Mouse (Mus musculus): ENCODE measurements at regions not wholly inside any gene's neighbourhood (a gene's known extent, or its start where the extent isn't known, plus 50 kb on each side); places are given as distances from the start of the nearest gene placed in this dataset.

DNA sequence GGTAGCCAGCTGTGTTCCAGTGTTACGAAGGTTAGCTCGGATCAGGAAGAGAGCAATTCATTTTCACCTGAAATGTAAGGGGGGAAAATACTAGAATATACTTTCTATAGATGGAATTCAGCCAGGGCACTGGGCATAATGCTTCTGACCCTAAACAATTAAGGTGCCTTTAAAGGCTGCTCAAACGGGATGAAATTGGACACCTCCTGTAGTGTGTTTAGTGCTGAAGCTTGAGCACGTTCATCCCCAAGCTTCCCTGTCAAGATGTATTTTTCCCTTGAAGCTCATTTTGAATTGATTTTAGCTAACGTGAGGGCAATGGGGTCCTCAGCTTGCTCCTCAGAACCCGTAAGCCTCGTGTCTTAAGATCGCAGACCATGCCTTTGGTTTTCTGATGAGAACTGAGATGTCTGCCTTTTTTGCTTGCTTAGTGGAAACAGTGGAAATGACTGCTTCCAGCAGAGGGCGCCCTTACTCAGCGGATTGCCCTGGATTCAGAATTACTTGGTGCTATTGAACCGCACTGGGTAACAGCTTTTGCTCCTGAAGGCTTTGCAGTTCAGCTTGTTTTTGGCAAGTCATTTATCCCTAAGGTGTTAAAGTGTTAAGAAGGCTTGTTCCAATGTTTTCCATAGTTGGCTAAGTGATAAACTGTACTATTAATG, 74.6 kb upstream of the Fermt1 start:
- DNase-seq = peak; percentile 47
- Histone ChIP-seq H3K4me3 (replicated peaks; ENCODE audit: extremely low read depth, low read depth, low read length) (no peak overlapping the region), H3K4me1 (ENCODE audit: control insufficient read depth, insufficient read depth, low read length) (no peaks in the 10 kb centered on the region)
- TF ChIP-seq CTCF (IDR thresholded peaks at IDR 0.05; ENCODE audit: insufficient read depth, low read length) = peak; percentile 73
- TF ChIP-seq POLR2A (IDR thresholded peaks at IDR 0.05; ENCODE audit: borderline replicate concordance, extremely low read depth, low read depth, low read length) = no peak
- 22% methylated on average over 11 of the region's 11 CpGs for WGBS

- no peaks in the 10 kb centered on the region for H3K4me1 ChIP-seq (ENCODE audit: control insufficient read depth, insufficient read depth, low read length)
- no peak overlapping the region for H3K4me3 ChIP-seq (replicated peaks; ENCODE audit: extremely low read depth, low read depth, low read length)
- TF ChIP-seq CTCF (IDR thresholded peaks at IDR 0.05; ENCODE audit: insufficient read depth, low read length) (no peak), POLR2A (IDR thresholded peaks at IDR 0.05; ENCODE audit: borderline replicate concordance, extremely low read depth, low read depth, low read length) (no peak)
- WGBS = 73% methylated on average over 3 of the region's 3 CpGs
- DNase-seq = no peak
Observed at GRCm38 (mm10) chr2:133021244-133021643, 75.5 kb upstream of the Fermt1 start.

- Histone ChIP-seq H3K4me1 (ENCODE audit: control insufficient read depth, insufficient read depth, low read length) (no peaks in the 10 kb centered on the region), H3K4me3 (replicated peaks; ENCODE audit: extremely low read depth, low read depth, low read length) (no peak overlapping the region)
- 82% methylated on average over 2 of the region's 2 CpGs for WGBS
- TF ChIP-seq POLR2A (IDR thresholded peaks at IDR 0.05; ENCODE audit: borderline replicate concordance, extremely low read depth, low read depth, low read length) (no peak), CTCF (IDR thresholded peaks at IDR 0.05; ENCODE audit: insufficient read depth, low read length) (no peak)
- no peak for DNase-seq
Observed at GRCm38 (mm10) chr2:133027038-133027437, 81.3 kb upstream of the Fermt1 start.

DNA sequence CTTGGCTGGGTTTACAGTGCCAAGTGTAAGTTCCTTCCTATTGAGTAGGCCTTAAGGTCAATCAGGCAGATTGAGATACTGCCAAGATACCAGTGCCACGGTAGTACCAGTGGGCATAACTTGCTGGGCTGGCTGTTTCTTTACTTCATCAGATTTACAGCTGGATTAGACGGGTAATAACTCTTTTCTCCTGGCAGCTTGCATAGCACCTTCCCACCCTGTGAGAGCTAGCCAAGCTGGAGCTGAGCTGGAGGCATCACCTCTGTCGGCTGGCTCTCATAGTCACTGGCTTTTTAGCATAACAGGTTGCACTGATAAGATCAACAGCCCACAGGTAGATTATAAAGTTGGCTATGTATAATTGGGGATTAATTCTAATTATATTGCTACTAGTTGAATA, 89.7 kb upstream of the Fermt1 start:
- H3K4me3 ChIP-seq (replicated peaks; ENCODE audit: extremely low read depth, low read depth, low read length) = no peak overlapping the region
- DNase-seq = no peak
- H3K4me1 ChIP-seq (ENCODE audit: control insufficient read depth, insufficient read depth, low read length) = no peaks in the 10 kb centered on the region
- no peak for TF ChIP-seq CTCF (IDR thresholded peaks at IDR 0.05; ENCODE audit: insufficient read depth, low read length)
- TF ChIP-seq POLR2A (IDR thresholded peaks at IDR 0.05; ENCODE audit: borderline replicate concordance, extremely low read depth, low read depth, low read length) = no peak
- WGBS = 70% methylated on average over 3 of the region's 3 CpGs

DNA sequence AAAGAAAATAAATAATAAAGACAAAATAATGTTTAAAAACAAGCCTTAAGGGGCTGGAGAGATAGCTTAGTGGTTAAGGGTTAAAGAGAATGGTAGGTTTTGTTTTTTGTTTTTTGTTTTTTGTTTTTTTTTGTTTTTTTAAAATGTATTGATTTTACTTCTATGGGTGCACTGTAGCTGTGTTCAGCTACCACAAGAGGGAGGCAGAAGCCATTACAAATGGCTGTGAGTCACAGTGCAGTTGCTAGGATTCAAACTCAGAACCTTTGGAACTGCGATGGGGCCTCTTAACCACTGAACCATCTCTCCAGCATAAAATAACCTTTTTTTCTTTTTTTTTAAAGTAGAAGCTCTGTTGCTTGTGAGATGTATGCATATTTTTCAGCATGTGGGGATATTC, 95.0 kb upstream of the Fermt1 start:
- Histone ChIP-seq H3K4me1 (ENCODE audit: control insufficient read depth, insufficient read depth, low read length) (no peaks in the 10 kb centered on the region), H3K4me3 (replicated peaks; ENCODE audit: extremely low read depth, low read depth, low read length) (no peak overlapping the region)
- WGBS = 93% methylated on average over 1 of the region's 1 CpGs
- TF ChIP-seq POLR2A (IDR thresholded peaks at IDR 0.05; ENCODE audit: borderline replicate concordance, extremely low read depth, low read depth, low read length) = no peak
- TF ChIP-seq CTCF (IDR thresholded peaks at IDR 0.05; ENCODE audit: insufficient read depth, low read length) = no peak
- DNase-seq = no peak

GRCm38 (mm10) chr2:133077698-133078356, 132.1 kb upstream of the Fermt1 start:
- H3K4me3 ChIP-seq (replicated peaks; ENCODE audit: extremely low read depth, low read depth, low read length) = no peak overlapping the region
- no peaks in the 10 kb centered on the region for H3K4me1 ChIP-seq (ENCODE audit: control insufficient read depth, insufficient read depth, low read length)
- DNase-seq = no peak
- 83% methylated on average over 11 of the region's 11 CpGs for WGBS
- no peak for TF ChIP-seq CTCF (IDR thresholded peaks at IDR 0.05; ENCODE audit: insufficient read depth, low read length)
- no peak for TF ChIP-seq POLR2A (IDR thresholded peaks at IDR 0.05; ENCODE audit: borderline replicate concordance, extremely low read depth, low read depth, low read length)

GRCm38 (mm10) chr2:133090976-133091375, 145.3 kb upstream of the Fermt1 start:
- H3K4me3 ChIP-seq (replicated peaks; ENCODE audit: extremely low read depth, low read depth, low read length) = no peak overlapping the region
- TF ChIP-seq POLR2A (IDR thresholded peaks at IDR 0.05; ENCODE audit: borderline replicate concordance, extremely low read depth, low read depth, low read length) (no peak), CTCF (IDR thresholded peaks at IDR 0.05; ENCODE audit: insufficient read depth, low read length) (no peak)
- H3K4me1 ChIP-seq (ENCODE audit: control insufficient read depth, insufficient read depth, low read length) = no peaks in the 10 kb centered on the region
- no peak for DNase-seq
- 78% methylated on average over 7 of the region's 7 CpGs for WGBS

GRCm38 (mm10) chr2:133113642-133114041, 167.9 kb upstream of the Fermt1 start:
- WGBS = 19% methylated on average over 10 of the region's 10 CpGs
- no peaks in the 10 kb centered on the region for H3K4me1 ChIP-seq (ENCODE audit: control insufficient read depth, insufficient read depth, low read length)
- TF ChIP-seq POLR2A (IDR thresholded peaks at IDR 0.05; ENCODE audit: borderline replicate concordance, extremely low read depth, low read depth, low read length) (no peak), CTCF (IDR thresholded peaks at IDR 0.05; ENCODE audit: insufficient read depth, low read length) (peak; percentile 85)
- DNase-seq = peak; percentile 44
- H3K4me3 ChIP-seq (replicated peaks; ENCODE audit: extremely low read depth, low read depth, low read length) = no peak overlapping the region

- no peaks in the 10 kb centered on the region for H3K4me1 ChIP-seq (ENCODE audit: control insufficient read depth, insufficient read depth, low read length)
- H3K4me3 ChIP-seq (replicated peaks; ENCODE audit: extremely low read depth, low read depth, low read length) = no peak overlapping the region
- DNase-seq = no peak
- WGBS = 87% methylated on average over 14 of the region's 14 CpGs
- TF ChIP-seq CTCF (IDR thresholded peaks at IDR 0.05; ENCODE audit: insufficient read depth, low read length) (no peak), POLR2A (IDR thresholded peaks at IDR 0.05; ENCODE audit: borderline replicate concordance, extremely low read depth, low read depth, low read length) (no peak)
Observed at GRCm38 (mm10) chr2:133118651-133119050, 172.9 kb upstream of the Fermt1 start.

GRCm38 (mm10) chr2:133125212-133125801, 179.6 kb upstream of the Fermt1 start:
- Histone ChIP-seq H3K4me3 (replicated peaks; ENCODE audit: extremely low read depth, low read depth, low read length) (no peak overlapping the region), H3K4me1 (ENCODE audit: control insufficient read depth, insufficient read depth, low read length) (no peaks in the 10 kb centered on the region)
- 88% methylated on average over 1 of the region's 1 CpGs for WGBS
- TF ChIP-seq CTCF (IDR thresholded peaks at IDR 0.05; ENCODE audit: insufficient read depth, low read length) = no peak
- no peak for TF ChIP-seq POLR2A (IDR thresholded peaks at IDR 0.05; ENCODE audit: borderline replicate concordance, extremely low read depth, low read depth, low read length)
- DNase-seq = no peak
